Mouse (Mus musculus): ENCODE results near the gene Slc24a4. TPM values are rescaled to one million over a fixed set of nuclear protein-coding genes. Genes with fewer than 3 reads are reported as not detected.

The Slc24a4 gene
- polyA plus RNA-seq (2012; rRNA removed), result 1.5 and 2.4 TPM in 2 replicates

DNA sequence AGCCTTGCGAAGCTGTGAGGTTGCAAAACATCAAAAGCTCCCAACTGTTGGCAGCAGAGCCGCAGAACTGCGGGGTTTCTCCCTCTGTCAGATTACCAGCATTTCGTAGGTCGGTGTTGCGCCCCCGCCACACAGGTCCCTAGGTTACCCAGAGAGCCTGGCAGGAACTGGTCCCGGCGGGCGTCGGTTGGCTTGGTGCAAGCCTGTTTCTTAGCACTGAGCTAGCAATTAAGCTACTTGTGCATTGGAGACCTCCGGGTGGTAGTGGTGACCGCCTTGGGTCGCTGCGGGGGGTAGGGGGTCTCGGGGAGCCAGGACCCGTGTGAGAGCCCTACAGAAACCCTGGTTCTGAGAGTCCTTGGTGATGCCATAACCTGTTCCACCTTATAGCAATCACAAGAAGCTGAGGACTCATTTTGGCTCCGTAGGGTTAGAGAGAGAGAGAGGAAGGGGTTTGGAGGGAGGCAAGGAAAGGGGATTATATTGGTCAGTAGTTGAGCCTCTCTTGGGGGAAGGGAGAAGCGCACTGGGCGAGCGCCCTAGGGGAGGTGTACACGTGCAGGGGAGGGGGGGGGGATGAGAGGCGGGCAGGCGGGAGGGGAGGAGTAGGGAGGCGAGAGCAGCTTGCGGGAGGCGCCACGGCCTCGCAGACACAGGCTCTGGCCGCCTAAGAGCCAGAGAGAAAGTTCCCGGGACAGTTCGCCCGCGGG is at the start of gene Slc24a4:
Gene Slc24a4 (plus strand): TSS at position 653 of the 710 bp plus-strand sequence.
- peak; percentile 53 for DNase-seq (ENCODE audit: low read depth)
- TF ChIP-seq POLR2A (IDR thresholded peaks at IDR 0.05; ENCODE audit: borderline replicate concordance, extremely low read depth, insufficient read depth, insufficient read length, poor library complexity, severe bottlenecking) (no peak), CTCF (IDR thresholded peaks at IDR 0.05; ENCODE audit: borderline replicate concordance, extremely low read depth, insufficient read depth, insufficient read length) (no peak)

DNA sequence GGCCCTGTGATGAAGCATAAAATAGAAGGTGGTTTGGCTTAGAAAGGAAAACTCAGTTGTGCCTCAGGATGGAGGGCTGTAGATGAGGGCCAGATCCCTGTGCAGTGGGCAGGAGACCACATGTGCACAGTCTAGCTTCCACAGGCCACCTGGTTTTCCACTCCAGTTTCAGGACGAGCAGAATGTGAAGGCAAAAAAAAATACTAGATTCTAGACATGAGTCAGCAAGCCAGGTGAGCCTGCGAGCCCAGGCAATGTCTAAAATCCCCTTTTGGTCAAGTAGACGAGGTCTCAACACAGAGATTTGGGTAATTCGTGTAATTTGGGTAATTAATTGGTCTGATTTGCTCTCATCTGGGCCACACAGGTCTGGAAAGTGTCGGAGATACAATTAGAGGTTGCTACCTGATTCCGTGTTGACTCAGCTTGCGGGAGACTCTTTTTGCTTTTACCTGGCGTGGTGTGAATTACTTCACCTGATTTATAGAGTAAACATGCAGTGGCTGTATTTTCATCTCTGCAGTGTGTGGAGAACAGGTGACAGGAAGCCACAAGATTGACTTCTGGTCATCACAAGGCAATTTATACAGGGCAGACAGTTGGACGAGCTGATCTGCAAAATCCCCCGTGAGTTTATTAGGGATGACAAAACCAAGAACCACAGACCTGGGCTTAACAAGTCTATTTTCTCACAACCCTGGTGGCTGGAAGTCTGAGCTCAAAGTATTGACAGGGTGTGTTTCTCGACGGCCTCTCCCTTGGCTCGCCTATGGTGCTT is 45.7 kb upstream of the Slc24a4 start:
- DNase-seq (ENCODE audit: low read depth), result no peak
- TF ChIP-seq CTCF (IDR thresholded peaks at IDR 0.05; ENCODE audit: borderline replicate concordance, extremely low read depth, insufficient read depth, insufficient read length), result no peak
- TF ChIP-seq POLR2A (IDR thresholded peaks at IDR 0.05; ENCODE audit: borderline replicate concordance, extremely low read depth, insufficient read depth, insufficient read length, poor library complexity, severe bottlenecking), result no peak

DNA sequence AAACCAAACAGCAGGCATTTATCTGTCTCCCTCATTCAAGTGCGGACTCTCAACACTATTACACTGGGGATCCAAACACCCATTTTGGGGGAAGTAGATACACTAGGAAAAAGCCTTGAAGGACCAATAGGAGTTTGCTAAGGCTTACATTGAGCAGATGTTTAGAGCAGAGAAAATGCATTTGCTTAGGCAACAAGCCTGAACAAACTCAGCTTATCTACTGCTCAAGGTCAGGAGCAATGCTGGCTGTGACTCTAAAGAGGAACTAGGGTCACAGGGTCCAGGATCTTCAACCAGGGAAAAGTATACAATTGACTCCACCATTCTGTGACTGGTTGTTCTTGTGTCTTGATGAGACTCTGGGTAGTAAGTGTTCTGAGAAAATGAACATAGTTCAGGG is 38.0 kb upstream of the Slc24a4 start:
- TF ChIP-seq POLR2A (IDR thresholded peaks at IDR 0.05; ENCODE audit: borderline replicate concordance, extremely low read depth, insufficient read depth, insufficient read length, poor library complexity, severe bottlenecking), result no peak
- no peak for TF ChIP-seq CTCF (IDR thresholded peaks at IDR 0.05; ENCODE audit: borderline replicate concordance, extremely low read depth, insufficient read depth, insufficient read length)
- no peak for DNase-seq (ENCODE audit: low read depth)

DNA sequence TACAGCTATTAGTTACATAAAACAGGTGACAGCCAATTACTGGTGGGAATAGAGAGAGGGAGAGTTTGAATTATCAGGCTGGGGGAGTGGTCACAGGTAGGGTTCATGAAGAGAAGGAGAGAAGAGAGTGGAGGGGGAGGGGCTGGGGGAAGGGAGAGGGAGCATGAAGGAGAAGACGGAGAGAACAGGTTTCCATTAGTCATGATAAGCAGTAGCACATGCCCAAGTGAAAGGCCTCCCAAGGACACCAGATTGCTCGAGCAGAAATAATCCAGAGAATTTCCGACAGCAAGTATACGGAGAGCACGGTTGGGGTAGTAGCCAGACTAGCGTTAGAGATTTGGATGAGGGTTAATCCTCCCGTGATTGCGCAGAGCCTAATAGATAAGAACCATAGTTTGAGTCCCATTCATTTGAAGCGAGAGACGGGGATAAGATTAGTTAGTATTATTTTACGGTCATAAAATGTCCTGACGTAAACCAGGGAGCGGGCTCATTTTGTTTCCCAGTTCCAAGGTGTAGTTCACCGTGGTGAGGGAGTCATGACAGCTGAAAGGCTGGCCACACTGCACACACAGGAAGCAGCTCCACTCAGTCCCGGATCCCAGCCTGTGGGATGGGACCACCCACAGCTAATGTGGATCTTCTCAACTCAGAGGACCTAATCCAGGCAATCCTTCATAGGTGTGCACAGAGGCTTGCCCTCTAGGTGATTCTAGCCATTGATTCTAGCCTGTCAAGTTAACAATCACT is 36.0 kb upstream of the Slc24a4 start:
- no peak for DNase-seq (ENCODE audit: low read depth)
- no peak for TF ChIP-seq CTCF (IDR thresholded peaks at IDR 0.05; ENCODE audit: borderline replicate concordance, extremely low read depth, insufficient read depth, insufficient read length)
- TF ChIP-seq POLR2A (IDR thresholded peaks at IDR 0.05; ENCODE audit: borderline replicate concordance, extremely low read depth, insufficient read depth, insufficient read length, poor library complexity, severe bottlenecking), result no peak

DNA sequence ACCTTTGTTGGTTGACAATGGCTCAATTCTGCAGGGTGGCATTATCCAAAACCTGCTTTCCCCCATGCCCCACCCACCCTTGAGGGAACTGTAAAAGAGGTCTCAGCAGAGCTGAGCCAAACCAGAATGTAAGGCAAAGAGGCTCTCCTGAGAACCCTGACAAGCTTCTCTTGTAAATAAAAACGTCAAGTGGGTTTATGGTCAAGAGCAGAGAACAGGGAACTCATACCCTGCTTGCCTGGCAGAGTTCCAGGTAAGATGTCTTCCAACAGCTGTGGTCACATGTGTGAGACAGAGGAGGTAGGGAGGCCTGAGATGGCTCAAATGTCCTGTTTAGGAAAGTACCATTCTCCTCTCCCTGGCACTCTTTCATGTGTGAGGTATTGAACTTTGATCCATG is 22.5 kb upstream of the Slc24a4 start:
- TF ChIP-seq CTCF (IDR thresholded peaks at IDR 0.05; ENCODE audit: borderline replicate concordance, extremely low read depth, insufficient read depth, insufficient read length) (no peak), POLR2A (IDR thresholded peaks at IDR 0.05; ENCODE audit: borderline replicate concordance, extremely low read depth, insufficient read depth, insufficient read length, poor library complexity, severe bottlenecking) (no peak)
- no peak for DNase-seq (ENCODE audit: low read depth)

DNA sequence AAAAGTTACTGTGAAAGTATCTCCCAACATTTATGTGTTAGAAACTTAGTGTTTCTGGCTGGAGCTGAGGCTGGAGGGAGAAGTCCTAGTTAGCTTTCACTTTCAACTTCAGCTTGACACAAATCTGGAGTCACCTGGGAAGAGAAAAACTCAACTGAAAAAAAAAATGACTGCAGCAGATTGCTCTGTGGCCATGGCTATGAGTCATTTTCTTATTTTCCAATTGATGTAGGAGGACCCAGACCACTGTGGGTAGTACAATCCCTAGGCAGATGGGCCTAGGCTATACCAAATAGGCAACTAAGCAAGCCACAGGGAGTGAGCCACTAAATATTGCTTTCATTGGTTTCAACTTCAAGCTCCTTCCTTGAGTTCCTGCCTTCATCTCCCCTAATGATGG is 19.7 kb upstream of the Slc24a4 start:
- no peak for TF ChIP-seq CTCF (IDR thresholded peaks at IDR 0.05; ENCODE audit: borderline replicate concordance, extremely low read depth, insufficient read depth, insufficient read length)
- no peak for TF ChIP-seq POLR2A (IDR thresholded peaks at IDR 0.05; ENCODE audit: borderline replicate concordance, extremely low read depth, insufficient read depth, insufficient read length, poor library complexity, severe bottlenecking)
- DNase-seq (ENCODE audit: low read depth), result no peak

DNA sequence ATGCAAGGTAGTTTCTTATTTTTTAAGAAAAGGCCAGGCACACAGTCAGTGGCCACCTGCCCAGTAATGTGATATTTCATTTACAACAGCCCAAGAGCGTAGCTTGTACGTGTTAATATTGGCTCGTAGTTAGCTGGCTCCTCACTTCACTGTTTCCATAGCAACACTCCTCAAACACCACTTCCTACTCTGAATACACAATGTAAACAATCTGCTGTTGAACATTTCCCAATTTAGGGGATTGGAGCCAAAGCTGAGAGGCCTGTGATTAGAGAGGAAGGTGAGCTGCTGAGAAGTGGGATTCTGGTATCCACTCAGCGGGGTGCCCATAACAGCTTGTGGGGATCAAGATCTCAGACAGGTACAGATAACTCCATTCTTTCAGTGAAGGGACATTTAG is 16.0 kb upstream of the Slc24a4 start:
- TF ChIP-seq CTCF (IDR thresholded peaks at IDR 0.05; ENCODE audit: borderline replicate concordance, extremely low read depth, insufficient read depth, insufficient read length), result no peak
- DNase-seq (ENCODE audit: low read depth), result peak; percentile 88

DNA sequence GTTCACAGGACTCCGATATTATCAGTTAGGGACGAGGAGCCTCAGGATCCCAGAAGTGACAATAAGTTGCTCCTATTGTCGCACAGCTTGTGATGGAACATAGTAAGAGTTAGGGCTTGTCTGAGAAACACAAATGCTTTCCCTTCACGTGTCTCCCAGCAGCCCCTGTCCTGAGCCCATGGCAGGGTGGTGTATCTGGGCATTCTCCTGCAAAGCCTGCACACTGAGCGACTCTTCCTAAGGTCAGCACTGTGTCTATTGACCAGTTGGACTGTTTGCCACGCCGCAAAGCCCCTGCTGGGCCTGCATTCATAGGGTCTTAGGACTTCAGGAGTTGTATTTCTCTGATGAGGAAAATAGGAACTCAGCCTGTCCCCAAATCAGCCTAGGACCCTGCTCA is 15.6 kb upstream of the Slc24a4 start:
- DNase-seq (ENCODE audit: low read depth), result no peak
- TF ChIP-seq POLR2A (IDR thresholded peaks at IDR 0.05; ENCODE audit: borderline replicate concordance, extremely low read depth, insufficient read depth, insufficient read length, poor library complexity, severe bottlenecking) (no peak), CTCF (IDR thresholded peaks at IDR 0.05; ENCODE audit: borderline replicate concordance, extremely low read depth, insufficient read depth, insufficient read length) (no peak)

DNA sequence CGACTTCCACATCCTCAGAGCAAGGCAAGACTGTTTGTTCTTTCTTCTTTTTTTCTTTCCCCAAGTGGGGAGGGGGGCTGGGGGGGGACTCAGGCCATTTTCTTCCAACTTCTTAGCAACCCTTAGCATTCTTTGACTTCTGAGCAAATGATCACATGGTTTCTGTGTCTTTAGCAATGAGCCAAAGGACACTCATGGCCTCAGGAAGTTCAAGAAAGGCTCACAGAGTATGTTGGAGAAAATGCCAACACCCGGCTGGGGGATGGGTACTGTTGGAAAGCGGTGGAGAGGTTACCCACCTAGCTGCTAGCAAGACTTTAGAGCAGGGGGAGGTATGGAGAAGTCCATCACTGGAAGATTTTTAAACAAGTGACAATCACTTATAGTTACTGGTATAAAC is 15.1 kb upstream of the Slc24a4 start:
- TF ChIP-seq CTCF (IDR thresholded peaks at IDR 0.05; ENCODE audit: borderline replicate concordance, extremely low read depth, insufficient read depth, insufficient read length), result no peak
- TF ChIP-seq POLR2A (IDR thresholded peaks at IDR 0.05; ENCODE audit: borderline replicate concordance, extremely low read depth, insufficient read depth, insufficient read length, poor library complexity, severe bottlenecking), result no peak
- no peak for DNase-seq (ENCODE audit: low read depth)

DNA sequence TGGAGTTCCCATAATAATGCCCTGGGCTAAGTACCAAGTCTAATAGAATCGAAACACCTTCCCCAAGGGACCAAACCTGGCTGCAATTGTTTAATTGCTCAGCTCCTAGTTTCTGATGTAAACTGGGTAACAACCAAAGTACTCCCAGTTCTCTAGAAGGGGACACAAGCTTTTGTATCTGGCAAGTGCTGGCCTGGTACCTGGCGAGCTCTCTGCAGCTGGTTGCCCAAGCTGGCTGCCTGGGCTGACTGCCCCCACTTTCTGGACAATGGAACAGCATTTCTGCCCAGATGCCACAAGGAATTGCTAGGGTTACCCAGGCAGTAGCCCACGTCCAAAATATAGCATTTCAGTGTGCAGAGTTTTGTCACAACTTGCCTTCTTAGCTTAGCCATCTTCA is 12.0 kb upstream of the Slc24a4 start:
- DNase-seq (ENCODE audit: low read depth), result no peak
- no peak for TF ChIP-seq POLR2A (IDR thresholded peaks at IDR 0.05; ENCODE audit: borderline replicate concordance, extremely low read depth, insufficient read depth, insufficient read length, poor library complexity, severe bottlenecking)
- no peak for TF ChIP-seq CTCF (IDR thresholded peaks at IDR 0.05; ENCODE audit: borderline replicate concordance, extremely low read depth, insufficient read depth, insufficient read length)

DNA sequence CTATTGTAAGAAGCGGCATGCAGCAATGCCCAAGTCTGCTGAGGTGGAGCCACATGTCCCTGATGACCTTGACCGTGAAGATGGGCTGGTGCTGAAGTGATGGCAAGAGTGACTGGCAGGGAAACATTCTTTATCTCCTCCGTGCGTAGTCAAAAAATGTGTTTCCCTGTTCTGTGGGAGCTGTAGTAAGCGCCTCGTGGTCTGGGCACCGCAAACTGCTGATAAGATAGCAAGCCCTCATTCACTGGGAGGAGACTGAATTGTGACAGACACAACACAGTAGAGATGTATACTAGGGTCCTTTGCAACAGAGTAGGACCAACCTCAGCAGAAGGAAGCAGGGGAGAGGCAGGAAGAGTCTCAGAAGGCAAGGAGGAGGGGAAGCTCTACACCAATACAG is 10.5 kb upstream of the Slc24a4 start:
- TF ChIP-seq CTCF (IDR thresholded peaks at IDR 0.05; ENCODE audit: borderline replicate concordance, extremely low read depth, insufficient read depth, insufficient read length), result no peak
- no peak for TF ChIP-seq POLR2A (IDR thresholded peaks at IDR 0.05; ENCODE audit: borderline replicate concordance, extremely low read depth, insufficient read depth, insufficient read length, poor library complexity, severe bottlenecking)
- DNase-seq (ENCODE audit: low read depth), result no peak

All from brain, embryonic 14.5 days (tissue).